Mouse (Mus musculus) neural tube, embryonic 11.5 days (tissue): ENCODE measurements around the gene Slc33a1. TPM values are rescaled to one million over a fixed set of nuclear protein-coding genes. Genes with fewer than 3 reads are reported as not detected.

Source experiments
- ATAC-seq: fragments of 200-750 bp; cut with Nextera tagmentation; 2 replicates; pipeline ENCODE4 v1.8.0; 2017; ENCODE audit warnings: moderate number of reproducible peaks, mild to moderate bottlenecking, moderate TSS enrichment, moderate library complexity; ENCODE audit not compliant: insufficient read depth, low FRiP score, low TSS enrichment
- DNase-seq: peaks from one replicate; pipeline ENCODE4 v3.0.0-alpha.2; 2015; ENCODE audit warnings: low spot score
- H3K27ac ChIP-seq: fragments of 300-500 bp; sonication (generic); 2 replicates; pipeline ENCODE4 v1.5.1; 2014; ENCODE audit warnings: low read depth, mild to moderate bottlenecking, low read length
- H3K27me3 ChIP-seq: fragments of 300-500 bp; sonication (generic); 2 replicates; pipeline ENCODE4 v1.6.1; 2014; ENCODE audit warnings: mild to moderate bottlenecking, low read length, mixed read lengths; ENCODE audit not compliant: control insufficient read depth, insufficient read depth
- H3K36me3 ChIP-seq: fragments of 300-500 bp; sonication (generic); 2 replicates; pipeline ENCODE4 v1.6.1; 2014; ENCODE audit warnings: mild to moderate bottlenecking, low read length, moderate library complexity, mixed read lengths; ENCODE audit not compliant: control insufficient read depth, insufficient read depth
- H3K4me1 ChIP-seq: fragments of 300-500 bp; sonication (generic); 2 replicates; pipeline ENCODE4 v1.6.1; 2014; ENCODE audit warnings: low read length, mixed read lengths; ENCODE audit not compliant: control insufficient read depth, insufficient read depth
- H3K4me2 ChIP-seq: fragments of 300-500 bp; sonication (generic); 2 replicates; pipeline ENCODE4 v1.6.1; 2014; ENCODE audit warnings: low read depth, mild to moderate bottlenecking, moderate library complexity
- H3K4me3 ChIP-seq: fragments of 300-500 bp; sonication (generic); 2 replicates; pipeline ENCODE4 v1.5.1; 2014; ENCODE audit warnings: low read depth, low read length
- H3K9ac ChIP-seq: fragments of 300-500 bp; sonication (generic); 2 replicates; pipeline ENCODE4 v1.6.1; 2014; ENCODE audit warnings: mild to moderate bottlenecking, low read length
- H3K9me3 ChIP-seq: fragments of 300-500 bp; sonication (generic); 2 replicates; pipeline ENCODE4 v1.6.1; 2016; ENCODE audit warnings: low read length; ENCODE audit not compliant: control insufficient read depth
- WGBS: fragments of 180-500 bp; shearing (Covaris S2); extraction: QIAGEN DNeasy Blood & Tissue Kit; methylation state at CpG from one replicate; pipeline ENCODE4 v1.1.7; 2014; 5-methylcytosine and 5-hydroxymethylcytosine counted together
- polyA plus RNA-seq: library from polyadenylated mRNA; unstranded; fragments of >200 nt; fragmentation: Nextera tagmentation; extraction: Ambion mirVana; gene quantifications from 2 replicates; pipeline ENCODE4 v1.2.1, GENCODE M21; 2014

The Slc33a1 gene
- polyA plus RNA-seq, 1 experiment from 2014 or later = 11.0 TPM

GRCm38 (mm10) chr3:63963421-63964099 is 1.0 kb downstream of the Slc33a1 start:
- ATAC-seq (no peak), DNase-seq (peak; percentile 10)
- 10% methylated on average over 25 of the region's 25 CpGs for WGBS
- H3K9ac ChIP-seq = peak overlapping the region; percentile 81
- peak overlapping the region; percentile 90 for H3K4me2 ChIP-seq
- 0 out of 2 replicates have a peak, but pooled peaks cover 3% of the 10 kb centered on the region for H3K4me1 ChIP-seq
- no peaks in the 10 kb centered on the region for H3K27me3 ChIP-seq
- H3K27ac ChIP-seq = peak overlapping the region; percentile 72; the same call in 1 of the 2 replicates
- H3K36me3 ChIP-seq = no peaks in the 10 kb centered on the region
- peak overlapping the region; percentile 84 for H3K4me3 ChIP-seq
- no peaks in the 10 kb centered on the region for H3K9me3 ChIP-seq

GRCm38 (mm10) chr3:63949837-63950236 is 14.7 kb downstream of the Slc33a1 start:
- Histone ChIP-seq H3K9me3 (no peaks in the 10 kb centered on the region), H3K4me3 (no peak overlapping the region), H3K4me2 (no peak overlapping the region), H3K4me1 (no peaks in the 10 kb centered on the region), H3K9ac (no peak overlapping the region), H3K27ac (no peak overlapping the region), H3K36me3 (no peaks in the 10 kb centered on the region), H3K27me3 (no peaks in the 10 kb centered on the region)
- no peak for ATAC-seq
- 85% methylated on average over 3 of the region's 3 CpGs for WGBS
- DNase-seq = no peak

GRCm38 (mm10) chr3:63941204-63941850 is 23.2 kb downstream of the Slc33a1 start:
- WGBS = 94% methylated on average over 2 of the region's 2 CpGs
- H3K4me1 ChIP-seq = no peaks in the 10 kb centered on the region
- no peak overlapping the region for H3K4me2 ChIP-seq
- H3K9me3 ChIP-seq = no peaks in the 10 kb centered on the region
- no peak overlapping the region for H3K9ac ChIP-seq
- H3K36me3 ChIP-seq = no peaks in the 10 kb centered on the region
- DNase-seq = no peak
- no peaks in the 10 kb centered on the region for H3K27me3 ChIP-seq
- no peak for ATAC-seq
- H3K4me3 ChIP-seq = no peak overlapping the region
- no peak overlapping the region for H3K27ac ChIP-seq

GRCm38 (mm10) chr3:63938928-63939327 is 25.6 kb downstream of the Slc33a1 start:
- no peak for ATAC-seq
- no peak overlapping the region for H3K9ac ChIP-seq
- H3K36me3 ChIP-seq = no peaks in the 10 kb centered on the region
- no peaks in the 10 kb centered on the region for H3K27me3 ChIP-seq
- 94% methylated on average over 2 of the region's 2 CpGs for WGBS
- DNase-seq = no peak
- H3K27ac ChIP-seq = no peak overlapping the region
- no peak overlapping the region for H3K4me2 ChIP-seq
- no peaks in the 10 kb centered on the region for H3K4me1 ChIP-seq
- no peaks in the 10 kb centered on the region for H3K9me3 ChIP-seq
- no peak overlapping the region for H3K4me3 ChIP-seq

- Histone ChIP-seq H3K4me3 (peak within 1 kb of the TSS; percentile 59), H3K9me3 (no peaks in the 10 kb centered on the region), H3K36me3 (no peaks in the 10 kb centered on the region), H3K9ac (peak within 1 kb of the TSS; percentile 91), H3K27ac (peak within 1 kb of the TSS; percentile 73), H3K27me3 (no peaks in the 10 kb centered on the region), H3K4me2 (peak within 1 kb of the TSS; percentile 67), H3K4me1 (no peaks in the 10 kb centered on the region)
- DNase-seq (peak; percentile 92), ATAC-seq (peak; percentile 97)
- WGBS = 5% methylated on average over 48 of the region's 48 CpGs
Observed at GRCm38 (mm10) chr3:63928878-63929859, 35.4 kb downstream of the Slc33a1 start, which contains the start of gene E130311K13Rik. E130311K13Rik (minus strand) TSS chr3:63929472.

- Histone ChIP-seq H3K9ac (no peak overlapping the region), H3K4me3 (no peak overlapping the region), H3K27ac (no peak overlapping the region), H3K9me3 (no peaks in the 10 kb centered on the region), H3K27me3 (no peaks in the 10 kb centered on the region), H3K4me2 (no peak overlapping the region), H3K36me3 (no peaks in the 10 kb centered on the region), H3K4me1 (no peaks in the 10 kb centered on the region)
- ATAC-seq (no peak), DNase-seq (peak; percentile 43)
- 61% methylated on average over 3 of the region's 3 CpGs for WGBS
Observed at GRCm38 (mm10) chr3:63919634-63920033, 44.9 kb downstream of the Slc33a1 start.

GRCm38 (mm10) chr3:63910301-63910700 is 54.3 kb downstream of the Slc33a1 start:
- DNase-seq = no peak
- Histone ChIP-seq H3K36me3 (no peaks in the 10 kb centered on the region), H3K4me3 (no peak overlapping the region), H3K4me1 (no peaks in the 10 kb centered on the region), H3K4me2 (no peak overlapping the region), H3K27me3 (no peaks in the 10 kb centered on the region), H3K9me3 (no peaks in the 10 kb centered on the region), H3K9ac (no peak overlapping the region), H3K27ac (no peak overlapping the region)
- no peak for ATAC-seq
- 77% methylated on average over 4 of the region's 4 CpGs for WGBS

GRCm38 (mm10) chr3:63905241-63905640 is 59.3 kb downstream of the Slc33a1 start:
- no peaks in the 10 kb centered on the region for H3K27me3 ChIP-seq
- no peak for DNase-seq
- peak overlapping the region; percentile 29 for H3K4me3 ChIP-seq
- no peaks in the 10 kb centered on the region for H3K36me3 ChIP-seq
- H3K27ac ChIP-seq = no peak overlapping the region
- no peak for ATAC-seq
- H3K4me2 ChIP-seq = peak overlapping the region; percentile 60
- H3K4me1 ChIP-seq = no peaks in the 10 kb centered on the region
- under 1% methylated on average over 18 of the region's 18 CpGs for WGBS
- no peaks in the 10 kb centered on the region for H3K9me3 ChIP-seq
- peak overlapping the region; percentile 58 for H3K9ac ChIP-seq
